Mouse (Mus musculus): ENCODE results near the gene Galm. TPM values are rescaled to one million over a fixed set of nuclear protein-coding genes. Genes with fewer than 3 reads are reported as not detected.

Galm gene
- total RNA-seq, 2 experiments from 2014 or later = 14.5 to 16.2 TPM

DNA sequence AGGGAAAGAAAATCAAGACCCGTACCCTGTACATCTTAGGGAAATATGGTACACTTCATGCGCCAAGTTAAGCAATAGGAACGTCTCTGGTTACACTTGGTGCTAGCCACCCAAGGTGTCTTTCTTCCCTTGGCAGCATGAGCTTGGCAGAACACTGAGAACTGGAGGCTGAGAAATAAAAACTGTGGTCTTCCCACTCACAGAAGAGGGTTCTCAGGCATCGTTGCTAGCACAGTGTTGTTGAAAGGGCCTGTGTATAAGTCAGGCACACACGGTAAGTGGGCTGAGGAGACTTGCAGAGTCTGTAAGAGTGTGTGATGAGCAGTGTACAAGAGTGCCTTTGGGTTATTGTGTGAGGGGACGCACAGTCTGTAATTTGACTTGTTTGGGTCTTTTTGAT, 1.1 kb upstream of the Galm start:
- DNase-seq (ENCODE audit: low spot score in 2 of 2) = no peak

GRCm38 (mm10) chr17:80128476-80128990, 1.3 kb downstream of the Galm start:
- DNase-seq (ENCODE audit: low spot score in 2 of 2) = no peak

DNA sequence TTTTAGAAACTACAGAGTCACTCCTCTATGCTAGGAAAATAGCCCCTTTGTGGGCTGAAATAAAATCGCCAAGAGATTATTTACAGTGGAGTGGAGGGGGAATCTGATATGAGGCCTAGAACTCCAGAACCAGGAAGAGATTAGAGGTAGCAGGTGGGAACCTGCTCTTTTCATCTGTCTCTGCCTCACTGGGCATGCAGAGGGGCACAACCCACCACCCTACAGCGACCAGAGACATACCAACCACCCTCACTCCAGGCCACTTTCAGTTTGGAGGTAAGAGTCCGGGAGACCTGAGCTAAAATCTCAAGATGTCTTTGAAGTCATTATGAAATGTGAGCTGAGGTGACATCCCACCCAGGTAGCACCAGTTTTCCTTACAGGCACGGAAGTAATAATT, 2.1 kb downstream of the Galm start:
- no peak for DNase-seq (ENCODE audit: low spot score in 2 of 2)

DNA sequence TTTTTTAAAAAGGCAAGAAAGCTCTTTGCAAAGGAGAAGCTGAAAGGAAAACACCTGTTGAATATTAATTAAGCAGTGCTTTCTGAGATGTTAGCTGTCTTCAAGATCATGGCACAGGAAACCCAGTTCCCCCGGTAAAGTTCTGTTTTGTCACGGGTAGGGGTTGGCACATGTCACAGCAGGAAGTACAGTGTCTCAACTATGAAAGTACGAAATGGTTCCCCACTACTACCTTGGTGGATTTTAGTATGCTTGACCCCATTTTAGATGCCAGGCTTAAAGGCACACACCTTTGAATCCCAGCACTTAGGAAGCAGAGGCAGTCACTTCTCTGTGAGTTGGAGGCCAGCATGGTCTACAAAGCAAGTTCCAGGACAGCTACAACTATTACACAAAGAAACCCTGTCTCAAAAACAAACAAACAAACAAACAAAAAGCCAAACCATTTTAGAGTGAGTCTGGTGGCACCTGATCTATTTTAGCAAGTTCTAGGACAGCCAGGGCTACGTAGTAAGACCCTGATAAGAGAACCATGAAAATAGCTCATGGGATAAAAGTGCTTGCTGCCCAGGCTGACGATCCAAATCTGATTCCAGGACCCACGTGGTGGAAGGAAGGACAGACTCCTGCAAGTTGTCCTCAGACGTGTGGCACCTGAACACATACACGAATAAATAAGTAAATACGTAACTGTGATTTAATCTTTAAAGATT, 3.6 kb downstream of the Galm start:
- no peak for DNase-seq (ENCODE audit: low spot score in 2 of 2)

DNA sequence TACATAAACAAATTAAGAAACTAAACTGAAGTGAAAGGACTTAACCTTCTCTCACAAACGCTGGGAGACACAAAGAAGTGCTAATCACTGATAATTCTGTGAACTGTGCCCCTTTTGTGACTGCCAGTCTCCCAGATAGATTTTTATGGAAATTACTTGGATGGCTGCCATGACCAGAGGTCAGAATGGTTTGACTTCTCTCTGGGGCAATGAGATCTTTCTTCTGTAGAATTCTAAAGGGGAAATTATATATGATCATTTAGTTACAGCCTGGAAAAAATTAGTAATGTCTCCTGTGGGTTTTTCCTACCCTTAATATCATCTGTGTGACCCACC, 4.1 kb downstream of the Galm start:
- no peak for DNase-seq (ENCODE audit: low spot score in 2 of 2)

- DNase-seq (ENCODE audit: low spot score in 2 of 2) = no peak
These were observed 4.6 kb downstream of the Galm start for GRCm38 (mm10) chr17:80131838-80132237.

DNA sequence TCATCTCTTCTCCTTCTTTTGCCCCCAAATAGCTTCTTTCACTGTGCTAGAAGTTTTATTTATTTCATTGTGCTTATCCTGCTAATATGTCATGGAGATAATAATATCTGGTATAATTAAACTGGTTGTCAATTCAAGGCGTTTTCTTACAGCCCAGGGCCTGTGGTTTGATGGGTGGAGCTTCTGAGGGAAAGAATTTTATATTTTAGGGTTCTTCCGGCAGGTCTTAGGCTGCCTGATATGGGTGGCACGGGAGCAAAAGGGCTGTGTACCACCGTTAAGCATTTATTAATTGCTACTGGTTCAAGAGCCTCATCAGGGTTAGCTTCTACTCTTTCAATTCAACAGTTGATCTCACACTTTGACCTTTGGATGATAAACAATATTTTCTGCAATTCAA, 5.2 kb downstream of the Galm start:
- DNase-seq (ENCODE audit: low spot score in 2 of 2) = no peak

DNA sequence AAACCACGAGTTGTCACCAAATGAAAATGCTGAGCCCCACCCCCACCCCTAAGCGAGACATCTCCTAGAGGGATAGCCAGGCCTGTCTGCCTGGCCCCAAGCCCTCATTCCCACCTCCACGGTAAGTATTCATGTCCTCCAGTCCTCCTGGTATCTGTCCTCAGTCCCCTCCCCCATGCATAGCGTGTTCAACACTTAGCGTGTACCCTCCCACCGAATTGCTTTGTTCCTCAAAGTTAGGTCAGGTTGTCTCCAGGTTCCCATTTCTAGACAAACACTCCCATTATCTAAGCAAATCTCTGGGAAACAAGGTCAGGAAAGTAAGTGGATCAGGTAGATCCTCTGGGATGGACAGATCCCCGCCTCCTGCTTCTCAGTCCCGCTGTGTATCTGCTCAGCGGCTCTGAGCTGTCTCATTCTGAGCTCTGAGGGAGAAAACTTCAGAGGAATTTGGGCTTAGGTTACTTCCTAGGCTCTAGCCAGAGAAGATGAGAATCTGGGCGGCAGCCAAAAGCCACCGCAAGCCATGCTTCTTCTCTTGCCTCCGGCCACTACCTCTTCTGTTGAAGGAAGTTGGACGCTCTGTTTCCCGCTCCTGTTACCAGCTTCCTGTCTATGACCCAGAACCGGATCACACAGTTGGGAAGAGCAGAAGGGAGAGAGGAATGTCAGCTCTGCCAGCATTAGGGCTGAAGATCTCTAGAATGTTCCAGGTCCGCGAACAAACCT, 11.3 kb downstream of the Galm start:
- no peak for DNase-seq (ENCODE audit: low spot score in 2 of 2)

DNA sequence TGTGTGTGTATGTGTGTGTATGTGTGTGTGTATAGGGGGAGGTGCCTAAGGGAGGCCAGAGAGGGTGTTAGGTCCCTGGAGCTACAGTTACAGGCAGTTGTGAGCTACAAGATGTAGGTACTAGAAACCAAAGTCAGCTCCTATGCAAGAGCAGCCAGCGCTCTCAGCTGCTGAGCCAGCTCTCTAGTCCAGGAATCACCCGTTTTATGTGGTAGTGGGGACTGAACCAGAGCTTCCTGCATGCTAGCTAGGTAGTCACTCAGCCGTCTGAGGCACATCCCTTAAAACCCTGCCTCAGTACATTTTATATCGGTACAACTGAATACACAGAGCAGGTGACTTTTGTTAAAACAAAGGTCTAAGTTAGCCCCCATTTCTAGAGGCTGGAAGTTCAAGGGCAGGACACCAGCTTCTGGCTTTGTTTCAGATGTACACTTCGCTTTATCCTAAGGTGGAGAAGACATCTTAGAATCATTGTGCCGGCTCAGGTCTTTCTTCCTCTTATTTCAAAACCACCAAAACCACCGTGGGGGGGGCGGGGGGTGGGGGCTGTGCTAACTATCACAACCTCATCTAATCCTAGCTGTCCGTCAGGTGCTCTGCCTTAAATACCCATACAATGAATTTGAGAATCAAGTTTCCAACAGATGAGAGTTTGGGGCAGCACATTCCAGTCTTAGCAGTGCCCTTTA, 12.6 kb downstream of the Galm start:
- DNase-seq (ENCODE audit: low spot score in 2 of 2) = no peak

GRCm38 (mm10) chr17:80143478-80144232, 16.4 kb downstream of the Galm start:
- DNase-seq (ENCODE audit: low spot score in 2 of 2) = no peak

- DNase-seq (ENCODE audit: low spot score in 2 of 2) = no peak
These were observed 17.9 kb downstream of the Galm start for GRCm38 (mm10) chr17:80145210-80145609.

GRCm38 (mm10) chr17:80145771-80146170, 18.5 kb downstream of the Galm start:
- no peak for DNase-seq (ENCODE audit: low spot score in 2 of 2)

GRCm38 (mm10) chr17:80148053-80148994, 21.1 kb downstream of the Galm start:
- peak; percentile 15 to 41 for DNase-seq (ENCODE audit: low spot score in 2 of 2)

DNA sequence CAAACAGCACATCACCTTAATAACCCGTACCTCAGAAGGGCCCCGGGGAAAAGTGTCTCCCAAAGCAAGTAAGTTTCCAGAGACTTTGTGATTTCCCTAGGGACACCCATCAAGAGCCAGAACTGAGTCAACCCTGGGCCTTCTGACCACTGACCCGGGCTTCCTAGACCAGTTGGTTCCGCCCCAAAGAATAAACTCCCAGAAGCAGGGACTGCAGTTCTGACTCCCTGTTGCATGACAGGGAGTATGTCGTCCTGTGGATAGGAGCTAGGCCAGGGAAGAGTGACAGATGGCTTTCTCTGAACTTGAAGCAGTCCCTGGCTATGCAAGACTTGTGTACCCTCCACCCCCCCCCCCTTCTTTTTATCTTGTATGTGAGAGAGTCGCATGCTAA, 21.7 kb downstream of the Galm start:
- no peak for DNase-seq (ENCODE audit: low spot score in 2 of 2)

GRCm38 (mm10) chr17:80151353-80151752, 24.1 kb downstream of the Galm start:
- no peak for DNase-seq (ENCODE audit: low spot score in 2 of 2)

GRCm38 (mm10) chr17:80152767-80153630, 25.7 kb downstream of the Galm start:
- DNase-seq (ENCODE audit: low spot score in 2 of 2) = no peak

GRCm38 (mm10) chr17:80153631-80154030, 26.4 kb downstream of the Galm start:
- DNase-seq (ENCODE audit: low spot score in 2 of 2) = no peak

- no peak for DNase-seq (ENCODE audit: low spot score in 2 of 2)
These were observed 29.6 kb downstream of the Galm start for GRCm38 (mm10) chr17:80156905-80157304.

- DNase-seq (ENCODE audit: low spot score in 2 of 2) = no peak
These were observed 30.2 kb downstream of the Galm start for GRCm38 (mm10) chr17:80157489-80157888.

All from adrenal gland, postnatal 4 days (tissue).